Mouse (Mus musculus): Measurements from ENCODE around the gene Dock10. TPM values are rescaled to one million over a fixed set of nuclear protein-coding genes. Genes with fewer than 3 reads are reported as not detected.

The Dock10 gene
- total RNA-seq, 2 experiments from 2014 or later = 22.5 to 28.2 TPM

GRCm38 (mm10) chr1:80496360-80496759, 262.0 kb downstream of the Dock10 start:
- intact Hi-C loops (cut with DNase I) = no loop called here
- DNase-seq (ENCODE audit: extremely low spot score in 1 of 2, low spot score in 2 of 2) = no peak
- no peak overlapping the region for H3K27ac ChIP-seq
- TF ChIP-seq CTCF (IDR thresholded peaks at IDR 0.05) = no peak
- no peak overlapping the region for H3K4me3 ChIP-seq

DNA sequence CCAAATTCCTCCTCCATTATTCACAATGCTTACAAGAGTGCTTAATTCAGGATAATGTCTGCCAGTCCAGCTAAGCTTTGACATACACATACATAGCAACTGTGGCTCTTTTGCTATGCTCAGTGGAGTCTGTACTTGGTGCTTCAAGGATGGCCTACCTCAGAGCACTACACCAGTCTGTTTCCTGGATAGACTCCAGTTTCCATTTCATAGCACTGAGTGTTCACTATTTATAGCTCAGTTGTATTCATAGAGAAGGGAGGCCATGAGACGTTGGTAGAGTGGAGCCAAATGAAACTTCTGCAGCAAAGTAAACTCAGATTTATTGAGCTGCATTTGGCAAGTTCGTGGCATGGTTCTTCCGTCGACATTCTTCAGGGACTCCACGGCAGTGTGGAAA, 274.9 kb downstream of the Dock10 start:
- H3K27ac ChIP-seq = no peak overlapping the region
- intact Hi-C loops (cut with DNase I) = no loop called here
- H3K4me3 ChIP-seq = no peak overlapping the region
- TF ChIP-seq CTCF (IDR thresholded peaks at IDR 0.05) = no peak
- no peak for DNase-seq (ENCODE audit: extremely low spot score in 1 of 2, low spot score in 2 of 2)

GRCm38 (mm10) chr1:80474942-80475341, 283.4 kb downstream of the Dock10 start:
- DNase-seq (ENCODE audit: extremely low spot score in 1 of 2, low spot score in 2 of 2) = no peak
- Histone ChIP-seq H3K4me3 (no peak overlapping the region), H3K27ac (no peak overlapping the region)
- intact Hi-C loops (cut with DNase I) = no loop called here
- TF ChIP-seq CTCF (IDR thresholded peaks at IDR 0.05) = no peak

GRCm38 (mm10) chr1:80472395-80472794, 285.9 kb downstream of the Dock10 start:
- H3K4me3 ChIP-seq = no peak overlapping the region
- no peak for TF ChIP-seq CTCF (IDR thresholded peaks at IDR 0.05)
- DNase-seq (ENCODE audit: extremely low spot score in 1 of 2, low spot score in 2 of 2) = no peak
- intact Hi-C loops (cut with DNase I) = no loop called here
- peak overlapping the region; percentile 36; the same call in 1 of the 2 replicates for H3K27ac ChIP-seq

DNA sequence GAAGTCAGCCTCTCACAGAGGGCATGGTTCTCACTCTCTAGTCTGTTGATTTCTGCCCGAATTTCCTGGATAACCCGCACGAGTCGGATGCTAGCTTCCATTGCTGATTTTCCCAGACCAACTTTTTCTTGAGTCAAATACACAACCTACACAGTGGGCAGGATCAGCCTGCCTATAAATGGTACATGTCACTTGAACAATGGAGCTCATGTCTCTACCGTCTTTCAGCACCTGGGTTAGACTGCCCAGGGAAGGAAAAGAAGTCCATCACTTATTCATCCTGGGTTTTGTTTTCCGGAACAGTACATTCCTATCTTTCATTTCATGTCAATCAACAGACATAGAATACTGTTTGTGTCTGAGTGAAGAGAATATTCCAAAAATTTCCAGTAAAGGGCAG, 297.0 kb downstream of the Dock10 start, which contains the start of gene Gm45261:
Gm45261 (minus strand) TSS at position 101 of the 400 bp plus-strand sequence.
- no peak for TF ChIP-seq CTCF (IDR thresholded peaks at IDR 0.05)
- Histone ChIP-seq H3K27ac (no peak within 1 kb of the TSS), H3K4me3 (no peak within 1 kb of the TSS)
- DNase-seq (ENCODE audit: extremely low spot score in 1 of 2, low spot score in 2 of 2) = no peak
- intact Hi-C loops (cut with DNase I) = no loop called here

DNA sequence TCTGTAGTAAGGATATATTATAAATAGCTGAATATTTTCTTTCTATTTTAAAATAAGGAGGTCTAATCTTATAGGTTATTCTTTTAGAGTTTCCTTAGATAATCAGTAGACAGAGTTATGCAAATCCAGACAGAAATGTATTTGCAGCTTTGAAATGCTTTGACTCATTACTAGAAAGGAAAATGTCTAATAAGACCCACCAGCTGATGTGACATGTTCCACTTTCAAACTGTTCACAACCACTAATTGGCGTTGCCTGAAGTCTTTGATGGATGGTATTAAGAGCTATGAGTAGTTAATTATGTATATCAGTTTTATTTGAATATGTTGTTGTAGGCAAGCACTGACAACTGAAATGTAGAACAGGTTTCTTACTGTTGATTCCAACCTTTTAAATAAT, 298.4 kb downstream of the Dock10 start:
- DNase-seq (ENCODE audit: extremely low spot score in 1 of 2, low spot score in 2 of 2) = no peak
- intact Hi-C loops (cut with DNase I) = no loop called here

GRCm38 (mm10) chr1:80459477-80459876, 298.9 kb downstream of the Dock10 start:
- DNase-seq (ENCODE audit: extremely low spot score in 1 of 2, low spot score in 2 of 2) = no peak
- intact Hi-C loops (cut with DNase I) = no loop called here
- Histone ChIP-seq H3K27ac (no peak overlapping the region), H3K4me3 (no peak overlapping the region)
- TF ChIP-seq CTCF (IDR thresholded peaks at IDR 0.05) = no peak

More for the DNA sequence above, 298.4 kb downstream of the Dock10 start:
- Histone ChIP-seq H3K27ac (no peak overlapping the region), H3K4me3 (no peak overlapping the region)
- TF ChIP-seq CTCF (IDR thresholded peaks at IDR 0.05) = no peak

GRCm38 (mm10) chr1:80453971-80454370, 304.4 kb downstream of the Dock10 start:
- DNase-seq (ENCODE audit: extremely low spot score in 1 of 2, low spot score in 2 of 2) = no peak
- TF ChIP-seq CTCF (IDR thresholded peaks at IDR 0.05) = no peak
- H3K4me3 ChIP-seq = no peak overlapping the region
- no peak overlapping the region for H3K27ac ChIP-seq
- intact Hi-C loops (cut with DNase I) = no loop called here

DNA sequence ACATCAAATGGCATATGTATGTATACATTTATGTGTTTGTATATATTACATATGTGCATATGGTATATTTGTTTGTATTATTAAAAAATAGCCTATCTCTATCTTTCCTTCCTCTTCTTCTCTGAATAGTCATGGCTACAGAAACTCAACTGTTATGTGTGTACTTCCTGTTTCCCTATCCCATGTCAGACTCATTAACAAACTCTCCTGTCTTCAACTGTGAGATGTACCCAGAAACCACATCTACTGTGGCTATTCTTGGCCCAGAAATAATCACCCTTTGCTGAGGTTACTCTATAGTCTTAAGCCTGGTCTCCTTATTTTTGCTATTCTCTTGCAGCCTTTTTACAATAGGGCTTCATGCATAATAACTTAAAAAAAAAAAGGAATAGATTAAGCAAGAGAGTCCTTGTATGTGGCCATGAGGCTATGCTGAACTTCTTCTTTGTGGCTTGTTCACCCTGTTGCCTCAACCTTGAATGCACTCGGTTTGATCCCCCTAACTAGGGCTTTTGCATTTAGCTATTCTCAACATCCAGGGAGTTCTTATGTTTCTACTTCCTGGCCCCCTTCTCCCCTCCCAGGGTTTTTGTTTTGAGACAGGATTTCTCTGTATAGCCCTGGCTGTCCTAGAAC, 306.3 kb downstream of the Dock10 start:
- TF ChIP-seq CTCF (IDR thresholded peaks at IDR 0.05) = no peak
- no peak for DNase-seq (ENCODE audit: extremely low spot score in 1 of 2, low spot score in 2 of 2)
- H3K27ac ChIP-seq = no peak overlapping the region
- no peak overlapping the region for H3K4me3 ChIP-seq
- intact Hi-C loops (cut with DNase I) = no loop called here
